Mouse (Mus musculus): ENCODE results near the gene Znrf3.

DNA sequence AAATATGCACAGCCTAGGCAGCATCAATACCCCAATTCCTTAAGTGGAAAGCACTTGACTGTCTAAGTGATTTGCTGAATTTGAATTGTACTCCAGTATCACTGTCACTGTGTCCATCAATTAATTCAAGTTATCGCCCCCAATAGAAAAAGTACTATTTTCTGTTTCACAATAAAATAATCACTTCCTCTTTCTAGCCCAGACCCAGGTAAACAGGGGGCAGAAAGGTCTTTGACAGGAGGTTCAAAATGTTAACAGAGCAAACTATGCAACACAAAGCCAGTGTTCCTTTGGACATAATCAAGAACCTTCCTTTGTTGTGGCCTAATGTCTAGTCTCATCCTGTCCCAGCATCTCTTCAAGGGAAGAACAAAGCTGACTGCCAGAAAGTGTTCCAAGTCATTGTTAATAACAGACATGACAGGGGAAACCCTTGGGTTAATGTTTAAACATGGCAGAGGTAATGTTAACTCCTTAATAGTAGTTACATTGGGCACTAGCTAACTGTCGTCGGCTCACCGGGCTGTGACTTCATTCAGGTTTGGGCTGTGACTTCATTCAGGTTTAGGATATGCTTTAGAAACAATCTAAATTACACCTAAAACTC, 42.4 kb downstream of the Znrf3 start:
- TF ChIP-seq POLR2A (IDR thresholded peaks at IDR 0.05; ENCODE audit: borderline replicate concordance, low read depth, low read length): no peak
- no peak for TF ChIP-seq CTCF (IDR thresholded peaks at IDR 0.05; ENCODE audit: low read depth, low read length)
